Mouse (Mus musculus): ENCODE results near the gene Ddhd1. TPM values are rescaled to one million over a fixed set of nuclear protein-coding genes. Genes with fewer than 3 reads are reported as not detected.
"Not testable (repeated sequence)": the region's sequence is repeated elsewhere in the genome, so short reads cannot be mapped to it uniquely, and the experiment has no call there.

Gene Ddhd1
- total RNA-seq, 2 experiments from 2014 or later, result 75.8 to 81.0 TPM

DNA sequence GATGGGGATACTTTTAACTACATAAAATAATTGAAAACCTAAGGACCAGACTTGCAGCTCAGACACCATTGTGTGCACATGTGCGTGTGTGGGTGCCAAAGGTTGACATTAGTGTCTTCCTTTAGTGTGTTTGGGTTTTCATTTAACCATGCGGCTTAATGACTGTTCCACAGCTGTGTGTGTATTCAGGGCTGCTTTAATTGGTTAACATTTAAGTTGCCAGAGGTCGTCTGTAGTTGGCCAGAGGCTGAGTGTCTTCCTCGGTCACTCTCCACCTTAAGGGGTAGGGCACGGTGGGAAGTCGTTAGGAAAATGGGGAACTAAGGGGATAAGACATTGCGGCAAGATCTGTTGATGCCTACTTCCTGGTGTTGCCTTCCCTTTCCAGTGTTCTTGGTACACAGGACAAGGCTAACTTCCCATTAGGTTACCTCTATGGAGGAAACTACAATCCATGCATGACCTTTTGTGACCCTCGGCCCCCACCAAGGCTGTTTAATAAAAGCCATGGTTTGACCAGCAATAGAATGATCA, 74.4 kb downstream of the Ddhd1 start:
- no peak for DNase-seq (ENCODE audit: low spot score in 2 of 2)

DNA sequence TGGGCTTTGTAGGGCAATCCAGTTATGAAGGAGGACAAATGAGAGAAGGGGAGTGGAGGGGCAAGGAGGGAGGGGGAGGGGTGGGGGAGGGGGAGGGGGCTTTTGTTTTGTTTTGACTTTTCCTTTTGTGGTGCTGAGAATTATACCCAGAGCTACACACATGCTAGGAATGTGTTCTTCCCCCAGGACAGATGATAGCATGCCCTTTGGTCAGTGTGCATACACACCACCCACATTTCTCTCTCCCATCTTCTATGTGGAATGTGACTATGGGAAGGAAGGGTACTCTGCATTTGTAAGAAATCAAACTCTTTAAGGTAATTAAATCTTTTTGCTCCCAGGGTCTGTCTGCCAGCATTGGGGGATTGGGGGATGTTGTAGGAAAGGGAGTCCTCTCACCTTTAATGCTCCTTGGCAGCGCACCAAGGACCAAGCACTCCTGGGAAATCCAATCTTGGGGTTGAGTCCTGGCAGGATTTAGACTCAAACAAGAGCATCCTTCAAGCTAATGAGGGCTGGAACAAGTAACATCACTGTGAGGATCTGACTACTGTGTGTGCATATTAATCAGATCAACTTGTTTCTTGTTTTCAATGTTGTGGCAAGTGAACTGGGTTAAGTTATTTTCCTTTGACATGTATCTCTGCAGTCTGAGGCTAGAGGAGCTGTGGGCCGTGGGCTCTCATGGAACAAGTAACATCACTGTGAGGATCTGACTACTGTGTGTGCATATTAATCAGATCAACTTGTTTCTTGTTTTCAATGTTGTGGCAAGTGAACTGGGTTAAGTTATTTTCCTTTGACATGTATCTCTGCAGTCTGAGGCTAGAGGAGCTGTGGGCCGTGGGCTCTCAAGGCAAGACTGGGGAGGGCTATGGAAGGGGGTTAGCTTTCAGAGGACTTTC, 76.8 kb downstream of the Ddhd1 start:
- DNase-seq (ENCODE audit: low spot score in 2 of 2), result not testable (repeated sequence)

DNA sequence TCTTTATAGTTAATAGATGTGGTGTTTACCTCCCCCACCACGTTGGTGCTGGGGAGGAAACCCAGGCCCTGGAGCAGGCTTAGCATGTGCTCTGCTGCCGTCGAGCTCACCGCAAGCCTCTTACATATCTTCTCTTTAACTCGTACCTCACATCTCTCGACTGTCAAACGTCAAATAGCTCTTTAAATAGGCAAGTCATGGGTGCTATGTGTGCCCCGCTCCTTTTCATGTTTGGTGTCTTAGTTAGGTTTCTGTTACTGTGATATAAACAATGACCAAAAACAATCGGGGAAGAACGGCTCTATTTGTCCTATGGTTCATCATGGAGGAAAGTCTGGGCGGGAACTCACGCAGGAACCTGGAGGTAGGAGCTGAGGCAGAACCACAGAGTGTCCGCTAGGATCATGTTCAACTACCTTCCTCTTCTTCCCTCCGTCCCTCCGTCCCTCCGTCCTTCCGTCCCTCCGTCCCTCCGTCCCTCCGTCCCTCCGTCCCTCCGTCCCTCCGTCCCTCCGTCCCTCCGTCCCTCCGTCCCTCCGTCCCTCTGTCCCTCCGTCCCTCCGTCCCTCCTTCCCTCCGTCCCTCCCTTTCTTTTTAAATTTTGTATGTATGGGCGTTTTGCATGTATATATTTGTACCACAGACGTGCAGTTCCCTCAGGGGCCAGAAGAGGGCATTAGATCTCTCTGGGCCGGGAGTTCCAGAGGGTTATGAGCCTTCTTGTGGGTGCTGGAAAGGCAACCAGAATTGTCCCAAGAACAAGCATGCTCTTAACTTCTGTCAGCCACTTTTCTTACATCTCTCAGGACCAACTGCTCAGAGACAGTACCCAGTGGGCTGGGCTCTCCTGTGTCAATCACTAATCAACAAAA, 91.6 kb downstream of the Ddhd1 start:
- peak; percentile 48 to 75 for DNase-seq (ENCODE audit: low spot score in 2 of 2)

DNA sequence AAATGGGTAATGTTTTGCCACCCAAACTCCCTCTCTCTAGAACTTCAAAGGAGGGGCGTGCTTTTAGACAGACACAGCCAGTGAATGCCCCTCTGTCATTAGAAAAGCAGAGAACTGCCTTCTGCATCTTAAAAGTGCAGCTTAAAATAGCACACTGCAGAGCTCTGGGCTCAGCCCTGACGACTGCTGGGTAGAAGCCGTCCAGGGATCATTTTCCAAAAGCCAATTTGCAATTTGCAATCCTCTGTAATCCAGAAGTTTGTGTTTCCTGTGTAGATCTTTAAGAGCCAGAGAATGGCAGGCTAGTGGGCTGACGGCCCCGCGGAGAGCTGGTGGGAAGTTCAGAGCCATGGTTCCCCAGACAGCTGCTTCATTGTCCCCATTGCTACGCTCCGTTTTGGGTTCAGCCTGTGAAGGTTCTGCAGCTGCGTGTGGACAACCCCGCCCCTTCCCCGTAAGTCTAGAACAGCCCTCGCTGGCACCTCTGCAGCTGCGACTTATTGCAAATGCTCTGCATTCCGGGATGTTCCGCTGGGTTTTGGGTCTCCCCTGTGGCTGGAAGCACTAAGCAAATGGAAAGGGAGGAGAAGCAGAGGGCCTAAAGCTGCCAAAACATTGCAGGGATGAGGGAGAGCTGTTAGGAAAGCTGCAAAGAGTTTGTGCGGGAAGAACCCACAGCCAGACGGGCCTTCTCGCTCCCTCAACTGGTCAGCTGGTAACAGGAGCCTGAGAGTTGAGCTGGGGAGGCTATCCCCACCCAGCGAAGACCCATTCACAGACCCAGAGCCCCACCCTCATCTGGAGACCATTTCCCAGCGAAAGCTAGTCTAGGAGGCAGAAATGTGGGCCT, 92.5 kb downstream of the Ddhd1 start:
- DNase-seq (ENCODE audit: low spot score in 2 of 2), result peak; percentile 21 to 43

DNA sequence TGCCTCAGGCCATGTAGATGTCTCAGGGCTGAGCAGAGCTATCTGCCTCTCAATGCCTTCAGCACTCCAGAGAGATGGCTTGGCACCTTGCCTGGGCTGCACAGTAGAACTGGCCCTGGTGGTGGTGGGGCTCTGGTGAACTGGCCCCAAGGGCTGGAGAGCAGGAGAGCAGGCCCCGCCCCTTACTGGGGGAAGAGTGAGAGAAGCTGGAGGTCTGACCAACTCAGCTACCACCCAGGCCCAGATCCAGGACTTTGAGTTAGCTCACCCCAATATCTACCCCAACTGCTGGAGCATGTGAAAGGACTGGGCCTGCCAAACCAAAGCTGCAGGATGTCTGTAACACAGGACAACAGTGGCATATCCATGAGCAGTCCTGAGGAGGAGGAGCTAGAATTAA, 94.4 kb downstream of the Ddhd1 start:
- peak in 1 of 2 experiments; percentile 34 for DNase-seq (ENCODE audit: low spot score in 2 of 2)

DNA sequence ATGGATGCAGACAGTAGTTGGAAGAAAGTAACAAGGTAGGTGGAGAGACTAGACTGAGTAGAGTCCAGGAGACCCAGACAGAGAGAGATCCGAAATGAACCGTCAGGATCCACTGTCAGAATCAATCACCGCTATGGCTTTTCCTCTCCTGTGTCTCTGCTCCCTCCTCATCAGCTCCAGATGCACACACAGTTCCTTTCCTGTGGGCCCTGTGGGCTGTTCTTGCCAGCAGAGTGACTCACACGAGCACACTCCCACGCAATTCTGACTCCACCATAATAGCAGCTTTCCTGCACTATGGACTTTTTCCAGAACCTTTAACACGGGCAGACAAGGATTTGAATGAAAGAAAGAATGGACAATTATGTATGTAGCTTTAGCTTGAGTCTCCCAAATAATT, 96.3 kb downstream of the Ddhd1 start:
- DNase-seq (ENCODE audit: low spot score in 2 of 2), result peak; percentile 56 to 71

DNA sequence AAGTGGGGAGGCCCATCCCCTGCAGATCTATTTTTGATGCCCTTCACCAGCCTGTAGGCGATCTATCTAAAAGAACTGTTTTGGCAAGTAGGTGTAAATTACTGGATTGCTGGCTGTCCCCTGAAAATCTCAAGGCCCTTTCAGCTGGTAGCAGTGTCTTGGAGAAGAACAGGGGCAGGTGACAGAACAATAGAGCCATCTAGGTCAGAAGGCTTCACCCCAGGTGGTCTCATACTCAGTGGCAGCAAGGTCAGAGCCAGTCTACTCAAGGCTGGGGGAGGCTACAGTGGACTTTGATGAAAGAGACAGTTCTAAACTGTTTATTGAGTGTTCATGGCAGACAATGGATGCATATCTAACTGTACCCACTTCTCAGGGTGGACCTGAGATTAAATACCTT, 98.9 kb downstream of the Ddhd1 start:
- DNase-seq (ENCODE audit: low spot score in 2 of 2), result no peak

DNA sequence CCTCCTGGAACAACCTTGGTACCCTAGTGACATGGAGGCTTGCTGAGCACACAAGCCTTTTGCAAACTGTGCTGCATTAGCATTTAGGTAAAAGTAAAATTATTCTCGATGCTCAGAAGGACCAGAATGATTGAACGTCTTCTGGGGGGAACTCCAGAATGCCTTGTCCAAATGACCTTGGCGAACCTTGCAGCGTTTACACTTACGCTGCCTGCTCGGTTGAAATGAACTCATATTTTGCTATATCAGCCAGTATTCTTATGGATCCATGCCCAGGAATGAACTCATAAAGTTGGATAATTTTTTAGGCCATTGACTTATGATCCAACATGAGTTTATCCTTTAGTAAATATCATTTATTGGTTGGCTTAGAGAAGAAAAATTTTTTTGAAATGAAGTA, 103.6 kb downstream of the Ddhd1 start:
- no peak for DNase-seq (ENCODE audit: low spot score in 2 of 2)

DNA sequence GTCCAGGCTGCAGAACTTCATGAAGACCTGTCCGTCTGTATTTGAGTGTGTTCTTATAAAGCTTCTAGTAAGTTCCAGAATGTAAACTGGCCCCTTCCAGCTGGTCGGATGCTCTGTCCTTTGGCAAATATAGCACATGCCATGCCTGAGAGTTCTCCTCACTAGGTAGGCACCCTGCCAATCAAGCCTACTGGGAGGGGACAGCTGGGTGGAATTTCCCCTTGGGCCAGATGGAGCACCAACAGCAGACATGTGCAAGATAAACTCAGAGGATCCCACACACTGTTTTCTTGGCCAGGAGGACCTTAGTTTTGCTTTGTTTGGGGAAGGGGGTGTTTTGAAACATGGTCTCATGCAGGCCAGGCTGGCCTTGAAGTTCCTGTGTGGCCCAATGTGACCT, 104.1 kb downstream of the Ddhd1 start:
- DNase-seq (ENCODE audit: low spot score in 2 of 2), result peak; percentile 33 to 34

DNA sequence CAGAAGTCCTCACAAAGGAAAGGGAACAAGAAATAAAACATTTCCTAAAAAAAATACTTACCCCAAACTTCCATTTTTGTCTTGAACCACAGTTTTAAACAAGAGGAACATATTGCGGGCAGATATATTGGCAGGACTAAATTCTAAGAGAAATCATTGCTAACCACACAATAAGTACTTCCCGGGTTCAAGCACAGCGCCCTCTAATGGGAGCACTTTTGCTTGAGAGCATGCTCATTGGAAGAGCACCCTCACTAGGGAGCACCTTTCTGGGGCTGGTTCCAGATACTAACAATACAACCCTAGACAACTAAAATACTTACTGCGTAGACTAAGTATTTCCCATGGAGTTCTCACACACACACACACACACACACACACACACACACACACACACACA, 105.5 kb downstream of the Ddhd1 start:
- DNase-seq (ENCODE audit: low spot score in 2 of 2), result no peak

DNA sequence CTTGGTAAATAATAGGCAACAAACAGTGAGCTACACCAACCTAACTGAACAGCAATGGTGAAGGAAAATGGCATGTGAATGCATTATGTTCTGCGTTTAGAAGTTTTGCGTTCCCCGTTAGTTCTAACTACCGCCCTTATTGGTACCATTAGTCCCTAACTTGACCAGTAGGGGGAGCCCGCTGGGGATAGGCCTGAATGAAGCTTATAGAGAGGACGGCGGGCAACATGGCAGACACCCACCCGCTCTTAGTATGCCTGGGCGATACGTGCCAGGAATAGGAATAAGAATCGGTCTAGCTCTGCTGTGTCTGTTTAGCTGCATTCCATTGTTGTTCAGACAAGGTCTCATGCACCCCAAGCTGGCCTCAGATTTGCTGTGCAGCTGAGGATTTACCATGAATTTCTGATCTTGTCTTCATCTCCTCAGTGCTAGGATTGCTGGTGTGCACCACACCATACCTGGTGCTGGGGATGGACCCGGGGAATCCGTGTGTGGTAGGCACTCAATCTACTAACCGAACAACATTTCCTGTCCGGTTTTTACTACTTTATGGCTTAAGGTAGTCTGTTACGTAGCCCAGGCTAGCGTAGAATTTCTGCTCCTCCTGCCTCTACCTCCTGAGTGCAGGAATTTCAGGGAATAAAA, 106.7 kb downstream of the Ddhd1 start:
- peak; percentile 26 to 43 for DNase-seq (ENCODE audit: low spot score in 2 of 2)

DNA sequence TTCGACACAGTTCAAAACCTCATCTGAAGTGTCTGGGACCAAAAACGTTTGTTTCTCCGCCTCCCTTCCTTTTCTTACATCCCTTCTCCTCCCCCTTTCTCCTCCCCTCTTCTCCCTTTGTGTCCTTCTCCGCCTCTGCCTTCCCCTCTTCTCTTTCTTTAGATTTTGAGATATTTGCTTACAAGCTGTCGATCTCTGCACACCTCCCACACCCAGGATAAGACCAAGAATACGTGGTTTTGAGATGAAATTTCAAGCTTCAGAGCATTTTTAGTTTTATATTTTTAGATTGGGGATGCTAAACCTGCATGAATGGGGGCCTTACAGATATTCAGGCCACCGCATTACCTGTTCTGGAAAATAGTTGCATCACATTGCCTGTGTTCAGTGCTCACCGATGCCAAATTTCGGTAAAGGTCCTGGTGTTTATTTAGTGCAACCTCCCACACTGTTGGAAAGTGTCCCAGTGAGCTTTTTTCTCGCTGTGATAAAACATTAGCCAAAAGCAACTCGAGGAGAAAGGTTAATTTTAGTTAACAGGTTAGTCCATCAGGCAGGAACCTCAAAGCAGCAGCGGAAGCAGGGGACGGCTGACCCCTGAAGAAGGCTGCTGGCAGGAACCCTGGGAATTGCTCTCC, 107.8 kb downstream of the Ddhd1 start:
- peak; percentile 34 to 50 for DNase-seq (ENCODE audit: low spot score in 2 of 2)

DNA sequence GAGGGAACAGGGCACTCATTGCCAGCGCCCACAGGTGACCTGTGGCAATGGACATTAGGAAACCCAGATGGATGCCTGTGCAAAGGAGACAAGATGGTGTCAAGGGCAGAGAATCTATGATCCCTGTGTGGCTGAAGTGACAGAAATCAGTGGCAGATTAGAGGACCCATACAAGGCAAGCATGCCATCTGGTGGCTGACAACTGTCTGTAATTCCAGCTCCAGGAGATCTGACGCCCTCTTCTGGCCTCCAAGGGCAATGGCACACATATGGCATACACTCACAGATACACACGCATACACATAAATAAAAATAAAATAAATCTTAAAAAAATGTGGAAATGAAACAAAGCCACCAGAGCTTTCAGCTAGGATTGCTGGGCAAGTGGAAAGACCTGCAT, 109.8 kb downstream of the Ddhd1 start:
- DNase-seq (ENCODE audit: low spot score in 2 of 2), result no peak

DNA sequence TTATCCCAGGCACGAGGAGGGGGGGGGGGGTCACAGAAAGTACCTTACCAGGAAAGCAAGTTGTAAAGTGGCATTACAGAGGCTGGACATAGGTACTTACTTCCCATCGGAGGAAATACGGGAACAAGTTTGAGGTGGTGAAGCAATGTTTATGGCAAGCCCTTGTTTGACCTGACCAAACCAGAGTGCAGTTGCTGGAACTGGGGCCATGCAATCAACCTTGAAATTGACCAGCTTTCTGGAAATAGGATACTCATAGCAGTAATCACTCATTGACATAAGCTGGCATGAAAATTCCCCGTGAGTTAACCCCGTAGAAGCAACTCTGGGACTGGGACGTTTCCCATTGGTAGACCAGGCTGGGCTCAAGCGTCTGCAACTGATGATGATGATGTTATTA, 113.0 kb downstream of the Ddhd1 start:
- DNase-seq (ENCODE audit: low spot score in 2 of 2), result no peak

DNA sequence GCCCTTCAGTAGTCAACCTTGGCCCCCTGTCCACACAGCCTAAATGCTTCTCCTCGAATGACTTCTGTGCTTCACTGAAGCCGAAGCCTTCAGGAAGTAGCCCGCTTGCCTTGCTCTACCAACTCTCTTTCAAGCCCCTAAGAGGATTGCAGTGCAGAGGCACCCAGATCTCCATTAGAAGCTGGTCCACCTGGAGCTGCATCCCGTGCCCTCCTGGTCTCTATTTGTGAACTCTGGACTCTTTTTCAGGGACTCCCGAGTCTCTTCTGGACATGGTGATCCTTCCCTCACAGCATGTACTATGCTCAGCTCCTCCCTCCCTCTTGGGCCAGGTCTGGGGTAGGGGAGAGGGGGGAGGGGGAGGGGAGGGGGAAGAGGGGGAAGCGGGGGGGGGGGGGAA, 113.9 kb downstream of the Ddhd1 start:
- DNase-seq (ENCODE audit: low spot score in 2 of 2), result no peak

DNA sequence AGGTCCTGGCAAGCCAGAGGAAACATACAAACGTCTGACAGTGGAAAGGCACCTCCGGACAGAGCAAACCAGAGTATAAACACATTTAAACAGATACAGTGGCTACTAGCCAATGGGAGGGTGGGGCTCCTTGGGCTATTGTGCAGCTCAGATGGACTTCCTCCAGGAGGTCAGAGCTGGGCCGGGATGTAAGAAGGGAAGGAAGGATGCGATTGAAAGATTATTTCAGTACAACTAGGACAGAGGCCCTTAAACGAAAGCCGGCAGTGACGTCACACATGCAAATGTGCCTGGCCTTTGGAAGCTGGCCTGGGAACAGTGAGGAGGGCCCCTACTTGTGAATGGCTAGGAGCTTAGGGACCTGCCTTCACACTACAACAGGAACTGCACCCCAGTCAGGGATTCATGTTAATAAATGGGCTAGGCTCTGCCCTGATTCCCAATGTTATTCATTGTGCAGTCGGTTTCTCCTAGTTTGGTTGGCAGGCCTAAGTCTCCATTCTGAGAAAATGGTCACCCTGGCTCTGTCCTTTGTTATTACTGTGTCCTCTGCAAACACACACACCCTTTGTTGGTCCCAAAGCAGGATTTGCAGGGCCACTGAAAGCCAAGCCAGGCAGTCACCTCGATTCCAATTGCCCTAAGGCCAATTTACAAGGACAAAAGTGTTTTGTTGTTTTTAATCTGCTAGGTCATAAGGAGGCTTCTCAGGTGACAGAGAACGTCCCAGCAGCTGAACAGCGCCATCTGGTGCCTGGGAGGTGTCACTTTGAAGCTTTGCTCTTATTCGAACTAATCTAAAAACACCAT, 118.1 kb downstream of the Ddhd1 start:
- peak; percentile 46 to 65 for DNase-seq (ENCODE audit: low spot score in 2 of 2)

Data from left cerebral cortex, adult 18-20 months (tissue).